Mouse (Mus musculus) ES-E14 (cell line): ENCODE measurements around the gene Sufu.

Source experiments
- MAFK ChIP-seq: IDR thresholded peaks from 2 replicates; pipeline ENCODE4 v1.6.1; 2014; ENCODE audit warnings: mild to moderate bottlenecking, low read depth, low read length, inconsistent platforms; ENCODE audit not compliant: insufficient read depth
- ZC3H11A ChIP-seq: IDR thresholded peaks from 2 replicates; pipeline ENCODE4 v1.6.1; 2012; ENCODE audit warnings: low read depth, mild to moderate bottlenecking, inconsistent platforms, low read length, borderline replicate concordance

DNA sequence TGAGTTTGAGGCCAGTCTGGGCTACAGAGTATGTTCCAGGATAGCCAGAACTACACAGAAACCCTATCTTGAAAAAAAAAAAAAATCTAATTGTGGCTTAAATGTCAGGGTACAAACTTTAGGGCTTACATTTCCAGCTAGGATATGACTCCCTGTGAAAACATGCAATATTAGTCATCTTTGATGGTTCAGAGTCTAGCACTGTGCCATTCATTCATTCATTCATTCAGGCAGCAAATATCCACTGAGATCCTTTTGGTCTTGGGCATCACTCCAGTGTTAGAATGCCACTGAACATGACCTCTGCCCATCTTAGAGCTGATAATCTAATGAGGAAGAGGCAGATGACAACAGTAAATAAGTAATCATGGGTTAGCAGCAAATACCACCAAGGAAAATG, 125.0 kb downstream of the Sufu start:
- TF ChIP-seq MAFK, result no peak
- TF ChIP-seq ZC3H11A, result no peak
